Mouse (Mus musculus): ENCODE data around the gene Tbx3. TPM values are rescaled to one million over a fixed set of nuclear protein-coding genes. Genes with fewer than 3 reads are reported as not detected.

The Tbx3 gene
- polyA plus RNA-seq, 1 experiment from 2014 or later = not detected

DNA sequence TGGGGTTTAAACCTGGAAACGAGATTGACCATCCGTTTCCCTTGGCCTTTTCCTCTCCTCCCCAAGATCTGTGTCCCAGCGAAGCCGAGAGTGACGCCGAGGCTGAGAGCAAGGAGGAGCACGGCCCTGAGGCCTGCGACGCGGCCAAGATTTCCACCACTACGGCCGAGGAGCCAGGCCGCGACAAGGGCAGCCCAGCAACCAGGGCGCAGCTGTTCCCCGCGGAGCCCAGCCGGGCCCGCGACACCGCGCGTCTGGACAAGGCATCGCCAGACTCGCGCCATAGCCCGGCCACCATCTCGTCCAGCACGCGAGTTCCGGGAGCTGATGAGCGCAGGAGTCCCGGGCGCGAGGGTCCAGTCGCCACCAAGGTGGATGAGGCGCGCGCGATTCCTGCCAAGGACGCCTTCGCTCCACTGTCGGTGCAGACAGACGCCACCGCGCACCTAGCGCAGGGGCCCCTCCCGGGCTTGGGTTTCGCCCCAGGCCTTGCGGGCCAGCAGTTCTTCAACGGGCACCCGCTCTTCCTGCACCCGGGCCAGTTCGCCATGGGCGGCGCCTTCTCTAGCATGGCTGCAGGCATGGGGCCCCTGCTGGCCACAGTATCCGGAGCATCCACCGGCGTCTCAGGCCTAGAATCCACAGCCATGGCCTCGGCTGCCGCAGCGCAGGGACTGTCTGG is 10.0 kb downstream of the Tbx3 start:
- no peak overlapping the region for H3K27ac ChIP-seq
- H3K4me3 ChIP-seq (ENCODE audit: inconsistent target) = no peak overlapping the region
- WGBS (ENCODE audit: missing documents) = 4% methylated on average over 56 of the region's 62 CpGs
- H3K36me3 ChIP-seq (ENCODE audit: inconsistent target) = no peaks in the 10 kb centered on the region
- H3K79me2 ChIP-seq (ENCODE audit: inconsistent target) = no peaks in the 10 kb centered on the region

GRCm38 (mm10) chr5:119681011-119681832 is 10.8 kb downstream of the Tbx3 start:
- Histone ChIP-seq H3K27ac (no peak overlapping the region), H3K79me2 (ENCODE audit: inconsistent target) (no peaks in the 10 kb centered on the region), H3K36me3 (ENCODE audit: inconsistent target) (no peaks in the 10 kb centered on the region), H3K4me3 (ENCODE audit: inconsistent target) (no peak overlapping the region)
- 28% methylated on average over 8 of the region's 8 CpGs for WGBS (ENCODE audit: missing documents)

- Histone ChIP-seq H3K36me3 (ENCODE audit: inconsistent target) (no peaks in the 10 kb centered on the region), H3K79me2 (ENCODE audit: inconsistent target) (no peaks in the 10 kb centered on the region), H3K4me3 (ENCODE audit: inconsistent target) (no peak overlapping the region), H3K27ac (no peak overlapping the region)
- 53% methylated on average over 4 of the region's 4 CpGs for WGBS (ENCODE audit: missing documents)
These were observed 11.4 kb downstream of the Tbx3 start for GRCm38 (mm10) chr5:119681833-119682210.

DNA sequence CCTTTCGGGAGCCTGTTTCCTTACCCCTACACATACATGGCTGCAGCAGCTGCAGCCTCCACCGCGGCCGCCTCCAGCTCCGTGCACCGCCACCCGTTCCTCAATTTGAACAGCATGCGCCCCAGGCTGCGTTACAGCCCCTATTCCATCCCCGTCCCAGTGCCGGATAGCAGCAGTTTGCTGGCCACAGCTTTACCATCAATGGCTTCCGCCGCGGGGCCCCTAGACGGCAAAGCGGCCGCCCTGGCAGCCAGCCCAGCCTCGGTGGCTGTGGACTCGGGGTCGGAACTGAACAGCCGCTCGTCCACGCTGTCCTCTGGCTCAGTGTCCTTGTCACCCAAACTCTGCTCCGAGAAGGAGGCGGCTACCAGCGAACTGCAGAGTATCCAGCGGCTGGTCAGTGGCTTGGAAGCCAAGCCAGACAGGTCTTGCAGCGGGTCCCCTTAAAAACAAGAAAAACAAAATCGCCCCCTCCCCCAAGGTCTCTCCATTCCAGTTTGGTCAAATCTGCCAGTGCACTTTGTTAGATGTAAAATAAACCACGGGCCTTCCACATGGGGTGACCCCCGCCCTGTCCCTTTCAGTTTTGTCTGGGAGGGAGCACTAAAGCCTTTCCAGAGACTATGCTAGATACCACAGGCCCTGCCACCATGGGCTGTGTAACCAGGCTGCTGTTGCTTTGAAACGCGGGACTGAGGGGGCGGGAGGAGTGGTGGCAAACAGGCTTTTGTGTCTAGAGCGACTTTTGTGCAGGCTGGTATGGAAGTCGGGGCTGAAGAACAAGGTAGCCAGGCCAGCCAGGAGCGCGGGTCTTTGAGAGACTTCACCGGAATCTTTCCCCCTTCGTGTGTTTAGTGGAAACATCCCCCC is 12.4 kb downstream of the Tbx3 start:
- no peaks in the 10 kb centered on the region for H3K36me3 ChIP-seq (ENCODE audit: inconsistent target)
- no peak overlapping the region for H3K27ac ChIP-seq
- 10% methylated on average over 40 of the region's 40 CpGs for WGBS (ENCODE audit: missing documents)
- H3K4me3 ChIP-seq (ENCODE audit: inconsistent target) = no peak overlapping the region
- no peaks in the 10 kb centered on the region for H3K79me2 ChIP-seq (ENCODE audit: inconsistent target)

- no peak overlapping the region for H3K27ac ChIP-seq
- H3K36me3 ChIP-seq (ENCODE audit: inconsistent target) = no peaks in the 10 kb centered on the region
- no peak overlapping the region for H3K4me3 ChIP-seq (ENCODE audit: inconsistent target)
- 22% methylated on average over 5 of the region's 5 CpGs for WGBS (ENCODE audit: missing documents)
- no peaks in the 10 kb centered on the region for H3K79me2 ChIP-seq (ENCODE audit: inconsistent target)
These were observed 13.4 kb downstream of the Tbx3 start for GRCm38 (mm10) chr5:119683861-119684260.

DNA sequence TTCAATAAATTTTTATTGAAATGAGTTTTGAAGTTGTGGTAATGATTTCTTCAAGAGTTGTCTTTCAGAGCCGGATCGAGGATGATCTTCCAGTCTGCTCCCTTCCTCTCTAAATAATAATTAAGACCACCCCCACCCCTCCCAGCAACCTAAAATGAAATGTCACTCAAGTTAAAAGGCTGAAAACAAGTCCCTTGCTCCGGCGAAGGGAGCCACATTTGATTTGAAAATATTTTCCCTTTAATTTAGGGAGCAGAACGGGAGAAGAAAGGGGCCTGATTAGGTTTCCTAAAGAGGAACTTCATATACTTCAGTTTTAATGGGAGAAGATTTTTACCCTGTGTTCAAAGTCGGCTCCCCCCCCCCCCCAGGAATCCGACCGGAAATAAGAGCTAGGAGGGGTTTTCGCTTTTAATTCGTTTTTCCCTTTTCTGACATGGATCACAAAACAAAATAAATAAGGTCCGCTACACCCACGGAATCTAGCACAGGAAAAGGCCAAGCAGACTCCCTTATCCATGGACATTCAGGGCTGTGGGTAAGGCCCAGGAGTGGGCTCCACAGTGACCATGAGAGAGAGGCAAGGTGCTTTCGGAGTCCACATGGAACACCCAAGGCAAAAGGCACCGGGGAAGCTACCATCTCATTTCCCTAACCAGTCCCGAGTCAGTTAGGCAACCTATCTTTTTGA is 14.4 kb downstream of the Tbx3 start:
- Histone ChIP-seq H3K4me3 (ENCODE audit: inconsistent target) (no peak overlapping the region), H3K36me3 (ENCODE audit: inconsistent target) (no peaks in the 10 kb centered on the region), H3K79me2 (ENCODE audit: inconsistent target) (no peaks in the 10 kb centered on the region), H3K27ac (no peak overlapping the region)
- WGBS (ENCODE audit: missing documents) = 12% methylated on average over 15 of the region's 15 CpGs

DNA sequence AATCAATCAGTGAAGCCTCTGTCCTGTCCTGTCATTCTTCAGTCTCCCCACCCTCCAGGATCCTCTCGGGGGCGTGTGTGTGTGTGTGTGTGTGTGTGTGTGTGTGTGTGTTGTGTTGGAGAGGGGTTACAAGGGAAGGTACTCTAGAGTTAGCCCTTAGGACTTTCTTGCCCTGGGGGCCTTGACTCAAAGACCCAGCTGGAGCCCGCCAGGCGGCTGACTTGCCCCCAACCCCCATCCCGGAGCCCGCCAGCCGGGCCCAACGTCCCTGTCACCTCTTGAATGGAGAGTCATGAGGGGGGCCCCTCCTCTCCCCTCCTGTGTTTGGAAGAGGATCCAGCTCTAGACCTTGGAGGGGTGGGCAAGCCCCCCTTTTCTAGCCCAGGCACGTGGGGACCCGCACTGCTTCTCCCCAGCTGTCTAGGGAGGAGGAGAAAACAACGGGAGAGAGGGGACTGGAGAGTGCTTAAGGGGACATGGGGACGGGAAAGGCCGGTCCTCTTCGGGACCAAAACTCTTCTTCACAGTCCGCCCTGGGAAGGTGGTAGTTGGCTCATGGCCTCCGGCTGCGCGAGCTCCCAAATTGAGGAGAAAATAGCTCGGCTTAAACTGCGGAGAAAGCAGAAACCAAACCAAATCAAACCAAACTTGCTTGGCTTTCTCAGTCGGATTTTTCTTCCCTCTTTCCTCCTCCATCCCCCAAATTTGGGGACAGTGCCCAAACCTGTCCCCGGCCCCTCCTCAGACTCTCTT is 15.2 kb downstream of the Tbx3 start:
- Histone ChIP-seq H3K4me3 (ENCODE audit: inconsistent target) (no peak overlapping the region), H3K27ac (no peak overlapping the region)
- 11% methylated on average over 20 of the region's 22 CpGs for WGBS (ENCODE audit: missing documents)

DNA sequence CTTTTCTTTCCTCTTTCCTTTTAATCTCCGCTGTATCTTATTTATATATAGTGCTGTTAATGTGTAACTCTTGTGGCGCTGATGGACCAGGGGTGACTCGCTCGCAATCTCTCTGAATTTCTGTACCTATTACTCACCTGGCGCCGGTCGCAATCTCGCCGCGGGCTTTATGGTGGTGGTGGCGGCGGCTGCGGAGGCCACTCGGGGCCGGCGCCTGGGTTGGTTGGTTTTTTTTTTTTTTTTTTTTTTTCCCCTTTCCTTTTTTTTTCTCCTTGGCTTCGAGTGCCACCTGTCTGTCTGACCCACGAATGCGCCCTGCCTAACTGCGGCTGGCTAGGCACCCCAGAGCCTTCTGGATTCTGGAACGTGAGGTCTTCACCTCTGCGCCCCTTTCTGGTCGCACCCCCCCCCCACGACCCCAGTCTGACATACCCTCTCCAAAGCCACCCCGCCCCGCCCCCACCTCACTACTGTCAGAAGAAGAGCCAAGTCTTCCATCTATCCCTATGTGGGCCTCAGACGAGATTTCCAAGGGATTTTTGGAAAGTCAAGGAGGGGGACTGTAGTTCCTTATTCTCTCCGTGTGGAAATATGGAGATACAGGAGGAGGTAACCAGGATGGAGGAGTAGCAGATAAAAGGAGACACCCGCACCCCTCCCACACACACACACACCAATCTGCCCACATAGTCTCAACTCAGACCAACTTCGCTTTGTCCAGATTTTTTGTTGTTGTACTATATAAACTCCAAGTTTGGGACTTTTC is 15.9 kb downstream of the Tbx3 start:
- WGBS (ENCODE audit: missing documents) = 5% methylated on average over 29 of the region's 30 CpGs
- Histone ChIP-seq H3K27ac (no peak overlapping the region), H3K79me2 (ENCODE audit: inconsistent target) (no peaks in the 10 kb centered on the region), H3K36me3 (ENCODE audit: inconsistent target) (no peaks in the 10 kb centered on the region), H3K4me3 (ENCODE audit: inconsistent target) (no peak overlapping the region)

More for the DNA sequence above, 15.2 kb downstream of the Tbx3 start:
- no peaks in the 10 kb centered on the region for H3K36me3 ChIP-seq (ENCODE audit: inconsistent target)
- no peaks in the 10 kb centered on the region for H3K79me2 ChIP-seq (ENCODE audit: inconsistent target)

GRCm38 (mm10) chr5:119687005-119687855 is 16.8 kb downstream of the Tbx3 start:
- H3K36me3 ChIP-seq (ENCODE audit: inconsistent target) = no peaks in the 10 kb centered on the region
- 10% methylated on average over 36 of the region's 36 CpGs for WGBS (ENCODE audit: missing documents)
- no peaks in the 10 kb centered on the region for H3K79me2 ChIP-seq (ENCODE audit: inconsistent target)
- H3K27ac ChIP-seq = no peak overlapping the region
- no peak overlapping the region for H3K4me3 ChIP-seq (ENCODE audit: inconsistent target)

DNA sequence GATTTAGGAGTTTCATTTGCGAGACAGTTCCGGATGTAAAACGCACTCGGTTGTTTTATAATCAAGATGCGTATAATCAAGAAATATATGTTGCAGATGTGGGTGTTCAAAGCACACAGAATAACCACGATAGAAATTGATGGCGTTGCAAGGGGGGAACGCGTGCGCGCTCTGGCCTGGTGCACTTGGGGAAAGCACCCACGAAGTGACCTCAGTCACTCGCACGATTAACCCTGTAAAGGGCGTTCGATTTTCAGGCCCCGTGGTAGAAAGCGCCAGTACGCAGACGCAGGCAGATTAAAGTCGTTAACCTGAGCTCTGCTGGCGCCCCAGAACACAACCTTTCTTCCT is 17.4 kb downstream of the Tbx3 start:
- Histone ChIP-seq H3K4me3 (ENCODE audit: inconsistent target) (no peak overlapping the region), H3K27ac (no peak overlapping the region), H3K36me3 (ENCODE audit: inconsistent target) (no peaks in the 10 kb centered on the region), H3K79me2 (ENCODE audit: inconsistent target) (no peaks in the 10 kb centered on the region)
- WGBS (ENCODE audit: missing documents) = 19% methylated on average over 22 of the region's 22 CpGs

DNA sequence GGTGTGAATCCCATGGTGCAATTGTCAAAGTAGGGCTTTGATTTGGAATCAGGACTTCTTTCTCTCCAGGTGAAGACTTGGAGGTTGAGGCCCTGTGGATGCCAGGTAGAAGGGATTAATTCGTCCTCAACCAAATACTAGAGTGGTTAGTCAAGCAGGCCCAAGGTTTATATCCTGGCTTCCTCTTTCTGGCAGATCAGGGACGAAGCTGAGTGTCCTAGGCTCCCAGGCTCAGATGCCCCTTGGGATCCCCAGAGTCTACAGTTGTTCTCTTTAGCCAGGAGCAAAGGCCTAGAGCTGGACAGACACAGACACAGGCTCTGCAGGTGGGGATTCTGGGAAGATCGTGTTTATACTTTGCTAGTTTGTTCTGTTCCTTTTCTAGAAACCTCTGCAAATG is 17.8 kb downstream of the Tbx3 start:
- WGBS (ENCODE audit: missing documents) = 17% methylated on average over 3 of the region's 3 CpGs
- H3K27ac ChIP-seq = no peak overlapping the region
- H3K36me3 ChIP-seq (ENCODE audit: inconsistent target) = no peaks in the 10 kb centered on the region

DNA sequence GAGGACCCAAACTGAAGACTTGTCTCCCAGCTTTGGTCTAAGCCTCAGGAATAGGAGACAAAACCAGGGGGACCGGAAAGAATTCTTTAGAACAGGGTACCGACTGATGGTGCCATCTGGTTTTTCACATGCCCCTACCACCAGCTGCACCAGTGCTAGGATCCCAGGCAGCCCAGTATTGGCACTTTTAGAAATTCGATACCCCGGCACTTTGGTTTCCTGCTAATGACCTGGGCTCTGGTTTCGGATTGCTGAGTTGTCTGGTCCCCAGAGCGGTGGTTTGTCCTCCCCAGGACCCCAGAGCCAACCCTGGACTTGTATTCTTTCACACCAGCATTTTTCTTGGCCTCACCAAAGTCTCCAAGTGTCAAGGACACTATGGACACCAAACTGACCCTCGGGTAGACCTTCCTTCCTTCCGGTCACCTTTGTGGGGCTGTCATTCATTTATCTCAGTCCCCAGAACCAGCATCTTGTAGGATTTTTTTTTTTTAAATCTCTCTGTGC is 18.5 kb downstream of the Tbx3 start:
- Histone ChIP-seq H3K36me3 (ENCODE audit: inconsistent target) (no peaks in the 10 kb centered on the region), H3K4me3 (ENCODE audit: inconsistent target) (no peak overlapping the region), H3K79me2 (ENCODE audit: inconsistent target) (no peaks in the 10 kb centered on the region), H3K27ac (no peak overlapping the region)
- 30% methylated on average over 8 of the region's 8 CpGs for WGBS (ENCODE audit: missing documents)

More for the DNA sequence above, 17.8 kb downstream of the Tbx3 start:
- no peaks in the 10 kb centered on the region for H3K79me2 ChIP-seq (ENCODE audit: inconsistent target)
- H3K4me3 ChIP-seq (ENCODE audit: inconsistent target) = no peak overlapping the region

All from macrophage (primary cell).